Mouse (Mus musculus): ENCODE results near the gene Pebp1. TPM values are rescaled to one million over a fixed set of nuclear protein-coding genes. Genes with fewer than 3 reads are reported as not detected.
A peak's percentile ranks its signal among the peaks of the same experiment; 100 is the strongest.
"Not testable (repeated sequence)": the region's sequence is repeated elsewhere in the genome, so short reads cannot be mapped to it uniquely, and the experiment has no call there.

Pebp1 gene
- polyA plus RNA-seq, 1 experiment from 2014 or later: 885 TPM

DNA sequence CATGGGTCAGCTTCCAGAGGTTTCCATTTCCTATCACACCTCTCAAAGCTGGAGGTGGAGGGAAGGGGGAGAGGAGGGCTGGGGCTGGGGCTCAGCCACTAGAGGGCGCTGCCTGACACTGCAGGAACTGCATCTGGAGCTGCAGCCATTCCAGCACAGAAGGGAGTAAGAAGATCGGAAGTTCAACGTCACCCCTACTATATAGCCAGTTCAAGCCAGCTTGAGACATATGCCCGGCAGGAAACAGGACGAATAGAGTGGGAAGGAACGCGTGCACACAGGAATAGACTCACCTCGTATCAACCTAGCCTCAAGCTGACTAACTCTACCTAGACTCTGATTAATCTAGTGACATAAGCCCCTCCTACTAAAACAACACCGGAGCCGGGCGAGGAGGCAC lies 20.3 kb upstream of the Pebp1 start:
- Histone ChIP-seq H3K36me3 (ENCODE audit: insufficient read depth, low read length) (no peaks in the 10 kb centered on the region), H3K9me3 (ENCODE audit: low read length) (no peaks in the 10 kb centered on the region), H3K4me1 (ENCODE audit: insufficient read depth, low read length) (no peaks in the 10 kb centered on the region), H3K4me3 (ENCODE audit: low read length) (no peak overlapping the region), H3K4me2 (replicated peaks; ENCODE audit: low read depth, low read length) (no peak overlapping the region), H3K9ac (replicated peaks; ENCODE audit: low read length) (no peak overlapping the region), H3K27ac (ENCODE audit: low read length) (no peak overlapping the region), H3K27me3 (ENCODE audit: insufficient read depth, low read length) (no peaks in the 10 kb centered on the region)
- peak; percentile 54; the same call in 1 of the 2 replicates for ATAC-seq (ENCODE audit: low FRiP score, low TSS enrichment)
- 34% methylated on average over 11 of the region's 11 CpGs for WGBS

DNA sequence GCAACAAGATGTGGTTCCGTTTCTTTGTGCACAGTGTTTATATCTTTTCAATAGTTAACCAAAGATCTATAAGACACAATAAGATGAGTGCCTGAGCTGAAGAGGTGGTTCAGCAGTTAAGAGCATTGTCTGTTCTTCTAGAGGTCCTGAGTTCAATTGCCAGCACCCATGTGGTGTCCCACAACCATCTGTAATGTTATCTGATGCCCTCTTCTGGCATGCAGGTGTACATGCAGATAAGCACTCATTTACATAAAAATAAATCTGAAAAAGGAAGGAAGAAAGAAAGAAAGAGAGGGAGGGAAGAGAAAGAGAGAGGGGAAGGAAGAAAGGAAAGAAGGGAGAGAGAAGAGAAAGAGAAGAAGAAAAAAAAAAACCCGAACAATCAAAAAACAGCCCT lies 19.4 kb upstream of the Pebp1 start:
- H3K27ac ChIP-seq (ENCODE audit: low read length): no peak overlapping the region
- H3K9ac ChIP-seq (replicated peaks; ENCODE audit: low read length): no peak overlapping the region
- H3K9me3 ChIP-seq (ENCODE audit: low read length): no peaks in the 10 kb centered on the region
- 92% methylated on average over 2 of the region's 2 CpGs for WGBS
- no peaks in the 10 kb centered on the region for H3K27me3 ChIP-seq (ENCODE audit: insufficient read depth, low read length)
- H3K4me3 ChIP-seq (ENCODE audit: low read length): no peak overlapping the region
- H3K36me3 ChIP-seq (ENCODE audit: insufficient read depth, low read length): no peaks in the 10 kb centered on the region
- no peak overlapping the region for H3K4me2 ChIP-seq (replicated peaks; ENCODE audit: low read depth, low read length)
- no peak for ATAC-seq (ENCODE audit: low FRiP score, low TSS enrichment)
- no peaks in the 10 kb centered on the region for H3K4me1 ChIP-seq (ENCODE audit: insufficient read depth, low read length)

DNA sequence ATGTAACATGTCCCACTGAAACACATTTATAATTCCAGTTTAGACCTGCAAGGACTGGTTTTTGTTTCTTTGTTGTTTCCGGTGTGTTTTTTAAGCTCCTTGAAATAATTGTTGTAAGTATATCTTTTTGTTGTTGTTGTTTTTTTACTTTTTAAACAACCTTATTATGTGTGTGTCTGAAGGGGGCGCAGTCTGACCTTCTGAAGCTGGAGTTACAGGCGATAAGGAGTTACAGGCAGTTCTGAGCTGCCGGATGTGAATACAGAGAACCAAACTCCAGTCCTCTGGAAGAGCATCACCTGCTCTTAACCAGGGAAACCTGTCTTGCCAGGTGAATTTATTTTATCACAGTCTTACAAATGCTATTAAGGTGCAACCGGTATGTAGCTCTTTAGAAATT lies 18.3 kb upstream of the Pebp1 start:
- no peak overlapping the region for H3K27ac ChIP-seq (ENCODE audit: low read length)
- 89% methylated on average over 5 of the region's 5 CpGs for WGBS
- no peak overlapping the region for H3K4me2 ChIP-seq (replicated peaks; ENCODE audit: low read depth, low read length)
- no peaks in the 10 kb centered on the region for H3K9me3 ChIP-seq (ENCODE audit: low read length)
- H3K9ac ChIP-seq (replicated peaks; ENCODE audit: low read length): no peak overlapping the region
- ATAC-seq (ENCODE audit: low FRiP score, low TSS enrichment): no peak
- no peak overlapping the region for H3K4me3 ChIP-seq (ENCODE audit: low read length)
- H3K4me1 ChIP-seq (ENCODE audit: insufficient read depth, low read length): no peaks in the 10 kb centered on the region
- H3K27me3 ChIP-seq (ENCODE audit: insufficient read depth, low read length): no peaks in the 10 kb centered on the region
- no peaks in the 10 kb centered on the region for H3K36me3 ChIP-seq (ENCODE audit: insufficient read depth, low read length)

DNA sequence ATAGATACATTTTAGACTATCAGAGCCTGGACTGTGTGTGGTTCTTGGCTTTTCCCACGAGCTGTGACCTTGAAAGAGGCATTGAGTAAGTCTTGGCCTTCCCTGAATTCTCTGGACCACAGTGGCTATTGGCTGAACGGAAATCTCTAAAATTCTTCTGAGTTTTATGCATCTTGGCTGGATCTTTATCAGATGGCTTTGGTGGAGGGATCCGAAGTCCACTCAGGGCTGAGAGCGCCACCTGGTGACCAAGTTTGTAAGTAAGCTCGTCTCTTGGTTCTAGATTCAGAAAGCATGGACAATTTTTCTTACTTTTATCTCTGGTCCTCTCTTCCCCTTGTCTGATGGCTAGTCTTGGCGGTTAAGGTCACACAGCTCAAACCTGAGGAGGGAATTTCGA lies 17.5 kb upstream of the Pebp1 start:
- peak; percentile 12; the same call in 1 of the 2 replicates for ATAC-seq (ENCODE audit: low FRiP score, low TSS enrichment)
- Histone ChIP-seq H3K4me2 (replicated peaks; ENCODE audit: low read depth, low read length) (no peak overlapping the region), H3K4me1 (ENCODE audit: insufficient read depth, low read length) (no peaks in the 10 kb centered on the region), H3K36me3 (ENCODE audit: insufficient read depth, low read length) (no peaks in the 10 kb centered on the region), H3K4me3 (ENCODE audit: low read length) (no peak overlapping the region), H3K27me3 (ENCODE audit: insufficient read depth, low read length) (no peaks in the 10 kb centered on the region), H3K27ac (ENCODE audit: low read length) (no peak overlapping the region), H3K9me3 (ENCODE audit: low read length) (no peaks in the 10 kb centered on the region), H3K9ac (replicated peaks; ENCODE audit: low read length) (no peak overlapping the region)
- 59% methylated on average over 7 of the region's 7 CpGs for WGBS

DNA sequence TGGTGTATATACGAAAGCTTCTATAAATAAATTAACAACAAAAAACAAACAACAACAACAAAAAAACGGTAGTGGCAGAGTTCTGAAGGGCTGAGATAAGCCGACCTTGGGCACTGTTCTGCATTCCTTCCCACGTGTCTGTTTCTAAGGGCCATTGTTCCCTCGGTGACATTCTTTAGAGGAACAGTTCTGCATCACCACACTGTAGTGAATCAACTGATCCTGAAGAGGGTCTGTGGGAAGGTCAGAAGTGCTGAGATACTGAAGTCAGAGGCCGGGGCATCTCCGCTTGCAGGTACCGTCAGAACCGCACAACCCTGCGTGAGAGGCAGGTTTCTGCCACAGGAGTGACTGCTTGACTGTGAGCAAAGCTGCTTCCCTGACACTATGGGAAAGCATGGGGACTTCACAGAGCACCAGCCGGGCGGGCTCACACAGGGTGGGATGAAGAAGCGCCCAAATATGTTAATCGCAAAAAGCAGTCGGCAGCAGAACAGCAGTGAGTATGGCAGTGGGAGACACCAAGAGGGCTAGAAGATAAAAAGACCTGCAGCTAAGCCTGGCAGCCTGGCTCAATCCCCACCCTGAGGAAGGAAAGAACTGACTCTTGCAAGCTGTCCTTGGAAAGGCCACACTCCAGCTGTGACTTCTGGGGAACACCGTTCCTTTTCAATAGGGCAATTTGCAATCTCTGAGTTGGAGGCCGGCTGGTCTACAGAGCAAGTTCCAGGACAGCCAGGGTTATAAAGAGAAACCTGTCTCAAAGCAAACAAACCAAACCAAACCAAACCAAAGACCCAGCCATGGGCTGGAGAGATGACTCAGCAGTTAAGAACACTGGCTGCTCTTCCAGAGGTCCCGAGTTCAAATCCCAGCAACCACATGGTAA lies 16.5 kb upstream of the Pebp1 start:
- Histone ChIP-seq H3K4me1 (ENCODE audit: insufficient read depth, low read length) (no peaks in the 10 kb centered on the region), H3K27me3 (ENCODE audit: insufficient read depth, low read length) (no peaks in the 10 kb centered on the region), H3K4me2 (replicated peaks; ENCODE audit: low read depth, low read length) (no peak overlapping the region), H3K27ac (ENCODE audit: low read length) (no peak overlapping the region), H3K9ac (replicated peaks; ENCODE audit: low read length) (no peak overlapping the region), H3K9me3 (ENCODE audit: low read length) (no peaks in the 10 kb centered on the region), H3K36me3 (ENCODE audit: insufficient read depth, low read length) (no peaks in the 10 kb centered on the region), H3K4me3 (ENCODE audit: low read length) (no peak overlapping the region)
- ATAC-seq (ENCODE audit: low FRiP score, low TSS enrichment): no peak
- WGBS: 65% methylated on average over 18 of the region's 18 CpGs

DNA sequence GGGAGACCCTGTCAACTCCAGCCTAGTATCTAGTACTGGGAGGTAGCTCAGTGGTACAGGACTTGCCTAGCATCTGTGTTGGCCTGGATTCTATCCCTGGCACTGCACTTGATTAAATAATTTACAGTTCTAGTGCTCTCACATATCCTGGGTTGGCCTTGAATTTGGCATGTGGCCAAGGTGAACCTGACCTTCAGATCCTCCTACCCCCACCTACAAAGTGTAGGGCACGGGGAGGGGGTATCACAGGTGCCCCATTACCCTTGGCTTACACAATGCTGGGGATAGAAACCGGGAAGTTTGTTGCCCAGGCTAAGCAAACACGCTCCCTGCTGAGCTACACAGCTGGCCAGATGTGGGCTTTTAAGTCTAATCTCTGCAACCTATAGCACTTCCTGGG lies 15.5 kb upstream of the Pebp1 start:
- H3K4me2 ChIP-seq (replicated peaks; ENCODE audit: low read depth, low read length): no peak overlapping the region
- WGBS: 61% methylated on average over 3 of the region's 3 CpGs

DNA sequence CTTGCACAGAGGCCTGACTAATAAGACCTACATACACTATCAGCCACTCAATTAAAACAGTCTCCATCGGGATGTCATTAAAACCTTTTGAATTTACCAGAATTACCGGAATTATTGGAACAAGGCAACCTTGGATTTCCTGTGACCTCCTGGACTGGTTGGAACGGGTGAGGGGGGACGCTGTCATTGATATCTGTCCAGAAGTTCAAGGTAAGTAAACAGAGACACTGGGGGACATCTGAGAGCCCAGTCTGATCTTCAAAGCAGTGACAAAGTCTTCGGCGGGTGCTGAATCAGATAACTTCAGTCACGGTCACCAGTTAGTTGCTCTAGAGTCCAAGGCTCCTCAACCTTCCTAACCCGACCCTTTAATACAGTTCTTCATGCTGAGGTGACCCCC lies 7.6 kb upstream of the Pebp1 start:
- ATAC-seq (ENCODE audit: low FRiP score, low TSS enrichment): no peak
- 75% methylated on average over 8 of the region's 8 CpGs for WGBS
- H3K9ac ChIP-seq (replicated peaks; ENCODE audit: low read length): no peak overlapping the region

More for the DNA sequence above, 15.5 kb upstream of the Pebp1 start:
- no peaks in the 10 kb centered on the region for H3K36me3 ChIP-seq (ENCODE audit: insufficient read depth, low read length)
- no peaks in the 10 kb centered on the region for H3K4me1 ChIP-seq (ENCODE audit: insufficient read depth, low read length)
- no peaks in the 10 kb centered on the region for H3K9me3 ChIP-seq (ENCODE audit: low read length)
- no peak overlapping the region for H3K9ac ChIP-seq (replicated peaks; ENCODE audit: low read length)
- H3K27ac ChIP-seq (ENCODE audit: low read length): no peak overlapping the region
- H3K4me3 ChIP-seq (ENCODE audit: low read length): no peak overlapping the region
- ATAC-seq (ENCODE audit: low FRiP score, low TSS enrichment): no peak
- no peaks in the 10 kb centered on the region for H3K27me3 ChIP-seq (ENCODE audit: insufficient read depth, low read length)

DNA sequence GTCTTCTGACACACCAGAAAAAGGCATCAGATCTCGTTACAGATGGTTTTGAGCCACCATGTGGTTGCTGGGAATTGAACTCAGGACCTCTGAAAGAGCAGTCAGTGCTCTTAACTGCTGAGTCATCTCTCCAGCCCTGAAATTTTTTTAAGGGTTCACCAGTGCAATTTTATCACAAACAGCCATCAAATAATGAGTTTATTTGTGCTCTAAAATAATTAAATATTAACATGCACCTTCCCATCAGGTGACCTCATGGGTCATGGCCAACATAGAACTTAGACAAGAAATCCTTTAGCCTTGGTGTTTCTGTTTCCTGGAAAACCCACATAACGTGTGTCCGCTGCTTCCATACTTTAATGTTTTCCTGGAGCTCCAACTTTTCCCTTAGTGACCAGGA lies 6.4 kb upstream of the Pebp1 start:
- not testable (repeated sequence) for H3K4me2 ChIP-seq (replicated peaks; ENCODE audit: low read depth, low read length); H3K9ac ChIP-seq (replicated peaks; ENCODE audit: low read length); ATAC-seq (ENCODE audit: low FRiP score, low TSS enrichment); H3K27me3 ChIP-seq (ENCODE audit: insufficient read depth, low read length); H3K27ac ChIP-seq (ENCODE audit: low read length); H3K9me3 ChIP-seq (ENCODE audit: low read length); H3K4me1 ChIP-seq (ENCODE audit: insufficient read depth, low read length); H3K36me3 ChIP-seq (ENCODE audit: insufficient read depth, low read length); H3K4me3 ChIP-seq (ENCODE audit: low read length)
- WGBS: 85% methylated on average over 3 of the region's 3 CpGs

More for the DNA sequence above, 7.6 kb upstream of the Pebp1 start:
- Histone ChIP-seq H3K27ac (ENCODE audit: low read length) (no peak overlapping the region), H3K4me2 (replicated peaks; ENCODE audit: low read depth, low read length) (no peak overlapping the region), H3K4me3 (ENCODE audit: low read length) (no peak overlapping the region), H3K36me3 (ENCODE audit: insufficient read depth, low read length) (no peaks in the 10 kb centered on the region), H3K27me3 (ENCODE audit: insufficient read depth, low read length) (no peaks in the 10 kb centered on the region), H3K9me3 (ENCODE audit: low read length) (peaks cover 3% of the 10 kb centered on the region; the same call in 1 of the 2 replicates), H3K4me1 (ENCODE audit: insufficient read depth, low read length) (0 out of 2 replicates have a peak, but pooled peaks cover 3% of the 10 kb centered on the region)

DNA sequence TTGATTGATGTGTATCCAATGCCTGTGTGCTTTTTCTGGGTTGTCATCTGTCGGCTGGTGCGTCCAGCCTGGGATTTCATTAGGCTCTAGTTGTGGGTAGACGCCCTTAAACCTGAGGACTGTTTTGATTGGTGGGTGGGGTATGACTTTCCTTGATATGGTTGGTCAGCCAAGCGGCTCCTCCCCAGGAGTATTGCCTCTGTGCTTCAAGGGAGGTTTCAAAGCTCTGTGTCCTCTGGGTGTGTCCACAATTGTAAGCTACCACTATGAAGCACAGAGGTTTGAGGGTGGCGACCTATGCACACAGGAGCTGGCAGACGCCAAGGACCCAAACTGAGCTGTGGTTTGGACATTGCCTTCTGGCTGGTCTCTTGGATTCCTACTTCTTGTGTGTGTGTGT lies 5.1 kb upstream of the Pebp1 start:
- Histone ChIP-seq H3K9me3 (ENCODE audit: low read length) (peaks cover 5% of the 10 kb centered on the region; the same call in 1 of the 2 replicates), H3K4me2 (replicated peaks; ENCODE audit: low read depth, low read length) (no peak overlapping the region), H3K9ac (replicated peaks; ENCODE audit: low read length) (no peak overlapping the region), H3K27ac (ENCODE audit: low read length) (no peak overlapping the region), H3K4me3 (ENCODE audit: low read length) (no peak overlapping the region), H3K36me3 (ENCODE audit: insufficient read depth, low read length) (no peaks in the 10 kb centered on the region), H3K27me3 (ENCODE audit: insufficient read depth, low read length) (no peaks in the 10 kb centered on the region), H3K4me1 (ENCODE audit: insufficient read depth, low read length) (peaks cover 10% of the 10 kb centered on the region)
- 45% methylated on average over 6 of the region's 6 CpGs for WGBS
- ATAC-seq (ENCODE audit: low FRiP score, low TSS enrichment): peak; percentile 71

DNA sequence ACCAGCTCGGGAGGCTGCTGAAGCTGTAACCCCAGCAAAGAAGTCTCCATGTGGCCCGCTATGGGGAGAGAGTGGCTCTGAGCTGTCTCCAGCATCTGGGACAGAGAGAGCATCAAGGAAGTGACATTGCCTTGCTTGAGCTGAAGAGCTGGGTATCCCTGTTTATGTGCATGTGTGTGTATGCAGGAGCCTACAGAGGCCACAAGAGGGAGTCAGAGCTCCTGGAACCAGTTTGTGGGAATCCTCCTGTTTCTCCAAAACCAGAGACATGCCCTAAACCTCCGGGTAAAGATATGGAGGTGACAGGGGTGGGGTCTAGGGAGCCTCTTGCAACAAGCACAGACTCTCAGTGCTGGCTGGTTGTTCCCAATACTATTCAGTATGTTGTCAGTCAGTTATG lies 3.9 kb upstream of the Pebp1 start:
- peaks cover 13% of the 10 kb centered on the region for H3K4me1 ChIP-seq (ENCODE audit: insufficient read depth, low read length)
- H3K4me2 ChIP-seq (replicated peaks; ENCODE audit: low read depth, low read length): no peak overlapping the region
- H3K4me3 ChIP-seq (ENCODE audit: low read length): no peak overlapping the region
- 81% methylated on average over 3 of the region's 3 CpGs for WGBS
- ATAC-seq (ENCODE audit: low FRiP score, low TSS enrichment): no peak
- no peaks in the 10 kb centered on the region for H3K36me3 ChIP-seq (ENCODE audit: insufficient read depth, low read length)
- H3K9ac ChIP-seq (replicated peaks; ENCODE audit: low read length): no peak overlapping the region
- H3K27ac ChIP-seq (ENCODE audit: low read length): no peak overlapping the region
- no peaks in the 10 kb centered on the region for H3K27me3 ChIP-seq (ENCODE audit: insufficient read depth, low read length)
- peaks cover 5% of the 10 kb centered on the region; the same call in 1 of the 2 replicates for H3K9me3 ChIP-seq (ENCODE audit: low read length)

All from kidney, embryonic 16.5 days (tissue).